Mouse (Mus musculus): Measurements from ENCODE around the gene Bcl7b.

Bcl7b gene

GRCm38 (mm10) chr5:135171688-135172220 lies 3.7 kb downstream of the Bcl7b start:
- no peak for DNase-seq

- no peak for DNase-seq
These were observed 4.9 kb downstream of the Bcl7b start for GRCm38 (mm10) chr5:135172986-135173385.

- DNase-seq, result no peak
These were observed 7.0 kb downstream of the Bcl7b start for GRCm38 (mm10) chr5:135175086-135175485.

GRCm38 (mm10) chr5:135178523-135178922 lies 10.4 kb downstream of the Bcl7b start:
- DNase-seq, result no peak

GRCm38 (mm10) chr5:135178996-135179395 lies 10.9 kb downstream of the Bcl7b start:
- DNase-seq, result no peak

GRCm38 (mm10) chr5:135179616-135180015 lies 11.5 kb downstream of the Bcl7b start:
- no peak for DNase-seq

- no peak for DNase-seq
These were observed 12.7 kb downstream of the Bcl7b start for GRCm38 (mm10) chr5:135180796-135181195.

GRCm38 (mm10) chr5:135181776-135182175 lies 13.7 kb downstream of the Bcl7b start:
- DNase-seq, result no peak

- DNase-seq, result no peak
These were observed 15.2 kb downstream of the Bcl7b start for GRCm38 (mm10) chr5:135183131-135183861.

- DNase-seq, result no peak
These were observed 16.9 kb downstream of the Bcl7b start for GRCm38 (mm10) chr5:135185016-135185415.

- DNase-seq, result no peak
These were observed 17.5 kb downstream of the Bcl7b start for GRCm38 (mm10) chr5:135185596-135185995.

GRCm38 (mm10) chr5:135186231-135186620 lies 18.1 kb downstream of the Bcl7b start:
- DNase-seq, result no peak

GRCm38 (mm10) chr5:135186621-135187348 lies 18.7 kb downstream of the Bcl7b start, which contains the start of gene Baz1b:
Gene Baz1b, plus strand, starts transcription at chr5:135187264.
- peak; percentile 99 for DNase-seq

GRCm38 (mm10) chr5:135187349-135188213 lies 19.5 kb downstream of the Bcl7b start:
- peak; percentile 33 to 34 for DNase-seq

- no peak for DNase-seq
These were observed 20.1 kb downstream of the Bcl7b start for GRCm38 (mm10) chr5:135188214-135188554.

GRCm38 (mm10) chr5:135189281-135190022 lies 21.4 kb downstream of the Bcl7b start:
- no peak for DNase-seq

GRCm38 (mm10) chr5:135191620-135192019 lies 23.5 kb downstream of the Bcl7b start:
- DNase-seq, result peak; percentile 53 to 63

GRCm38 (mm10) chr5:135192431-135192830 lies 24.3 kb downstream of the Bcl7b start:
- DNase-seq, result no peak

GRCm38 (mm10) chr5:135196367-135196766 lies 28.3 kb downstream of the Bcl7b start:
- no peak for DNase-seq

- no peak for DNase-seq
These were observed 34.7 kb downstream of the Bcl7b start for GRCm38 (mm10) chr5:135202763-135203162.

GRCm38 (mm10) chr5:135208197-135208596 lies 40.1 kb downstream of the Bcl7b start:
- DNase-seq, result no peak

GRCm38 (mm10) chr5:135216871-135217270 lies 48.8 kb downstream of the Bcl7b start:
- DNase-seq, result no peak
